Mouse (Mus musculus) small intestine, adult 2 months (tissue): ENCODE data around the gene Plin3.

Source experiments
- CTCF ChIP-seq: fragments of 200-500 bp; IDR thresholded peaks from 2 replicates; pipeline ENCODE4 v1.5.1; 2012; ENCODE audit warnings: low read depth, mild to moderate bottlenecking, control low read depth, inconsistent platforms, low read length, moderate library complexity, mixed read lengths; ENCODE audit not compliant: insufficient replicate concordance, insufficient read length; ENCODE audit errors: extremely low read depth
- POLR2A ChIP-seq: fragments of 200-500 bp; IDR thresholded peaks from 2 replicates; pipeline ENCODE4 v1.6.1; 2012; ENCODE audit warnings: low read depth, mild to moderate bottlenecking, control low read depth, inconsistent platforms, low read length, moderate library complexity

GRCm38 (mm10) chr17:56241541-56242401, 50.9 kb downstream of the Plin3 start:
- peak; percentile 26; the same call in 1 of the 2 replicates for TF ChIP-seq POLR2A
- no peak for TF ChIP-seq CTCF
